Mouse (Mus musculus) cerebellum, adult 9-11 months (tissue): ENCODE data around the gene Stac2.

ENCODE experiments used
- DNase-seq: peaks from one replicate; pipeline ENCODE4 v3.0.0; 2022

Gene Stac2

GRCm38 (mm10) chr11:98019883-98020610, 33.2 kb downstream of the Stac2 start:
- DNase-seq, result no peak

- no peak for DNase-seq
Observed at GRCm38 (mm10) chr11:98018858-98019641, 34.2 kb downstream of the Stac2 start.

- no peak for DNase-seq
Observed at GRCm38 (mm10) chr11:98018222-98018621, 35.0 kb downstream of the Stac2 start.

GRCm38 (mm10) chr11:98016824-98017223, 36.4 kb downstream of the Stac2 start:
- no peak for DNase-seq

GRCm38 (mm10) chr11:98016177-98016576, 37.1 kb downstream of the Stac2 start:
- DNase-seq, result no peak

- DNase-seq, result no peak
Observed at GRCm38 (mm10) chr11:98012831-98013230, 40.4 kb downstream of the Stac2 start.

GRCm38 (mm10) chr11:98011716-98012115, 41.5 kb downstream of the Stac2 start:
- no peak for DNase-seq

- no peak for DNase-seq
Observed at GRCm38 (mm10) chr11:98008087-98008486, 45.2 kb downstream of the Stac2 start.

GRCm38 (mm10) chr11:98005686-98006085, 47.6 kb downstream of the Stac2 start:
- no peak for DNase-seq

- no peak for DNase-seq
Observed at GRCm38 (mm10) chr11:98005076-98005475, 48.2 kb downstream of the Stac2 start.

GRCm38 (mm10) chr11:98004161-98004560, 49.1 kb downstream of the Stac2 start:
- DNase-seq, result no peak

GRCm38 (mm10) chr11:98003171-98003671, 50.0 kb downstream of the Stac2 start:
- DNase-seq, result peak; percentile 49

GRCm38 (mm10) chr11:98002627-98003026, 50.6 kb downstream of the Stac2 start:
- peak; percentile 73 for DNase-seq

GRCm38 (mm10) chr11:98001986-98002385, 51.3 kb downstream of the Stac2 start:
- DNase-seq, result no peak

- DNase-seq, result no peak
Observed at GRCm38 (mm10) chr11:98001351-98001824, 51.9 kb downstream of the Stac2 start.

GRCm38 (mm10) chr11:98000378-98001140, 52.7 kb downstream of the Stac2 start:
- no peak for DNase-seq

GRCm38 (mm10) chr11:97999748-98000147, 53.5 kb downstream of the Stac2 start:
- DNase-seq, result no peak

- DNase-seq, result no peak
Observed at GRCm38 (mm10) chr11:97998898-97999608, 54.2 kb downstream of the Stac2 start.

- DNase-seq, result no peak
Observed at GRCm38 (mm10) chr11:97998074-97998793, 55.0 kb downstream of the Stac2 start.

GRCm38 (mm10) chr11:97997387-97997960, 55.8 kb downstream of the Stac2 start:
- no peak for DNase-seq

- DNase-seq, result no peak
Observed at GRCm38 (mm10) chr11:97996691-97997090, 56.6 kb downstream of the Stac2 start.
